Mouse (Mus musculus): ENCODE results near the gene Gm10974. TPM values are rescaled to one million over a fixed set of nuclear protein-coding genes. Genes with fewer than 3 reads are reported as not detected.

Gene Gm10974
- polyA plus RNA-seq, 1 experiment = not detected

DNA sequence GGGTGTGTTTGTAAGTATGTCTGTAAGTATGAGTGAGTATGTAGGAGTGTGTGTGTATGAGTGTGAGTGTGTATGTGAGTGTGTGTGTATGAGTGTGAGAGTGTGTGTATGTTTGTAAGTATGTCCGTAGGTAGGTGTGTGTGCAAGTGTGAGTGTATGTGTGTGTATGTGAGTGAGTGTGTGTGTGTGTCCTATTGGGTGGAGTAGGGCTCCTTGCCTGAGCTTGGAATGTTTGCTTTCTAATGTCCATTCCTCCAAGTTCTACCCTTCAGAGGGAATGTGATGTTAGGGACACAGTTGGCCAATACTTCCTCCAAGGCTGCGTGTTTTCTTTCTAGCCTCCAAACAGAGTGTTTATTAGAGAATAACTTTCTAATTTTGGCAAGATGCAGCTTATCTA, 28.8 kb upstream of the Gm10974 start:
- 80% methylated on average over 2 of the region's 2 CpGs for WGBS
- Histone ChIP-seq H3K27ac (ENCODE audit: insufficient read depth, low read depth, low read length) (no peak overlapping the region), H3K4me3 (ENCODE audit: insufficient read depth, low read depth, low read length) (no peak overlapping the region), H3K4me1 (ENCODE audit: control insufficient read depth, insufficient read depth, low read length) (no peaks in the 10 kb centered on the region; the same call in 1 of the 2 replicates)
- TF ChIP-seq CTCF (IDR thresholded peaks at IDR 0.05; ENCODE audit: insufficient read depth, low read depth, low read length) (no peak), POLR2A (IDR thresholded peaks at IDR 0.05; ENCODE audit: insufficient read depth, low read depth, low read length) (no peak)

DNA sequence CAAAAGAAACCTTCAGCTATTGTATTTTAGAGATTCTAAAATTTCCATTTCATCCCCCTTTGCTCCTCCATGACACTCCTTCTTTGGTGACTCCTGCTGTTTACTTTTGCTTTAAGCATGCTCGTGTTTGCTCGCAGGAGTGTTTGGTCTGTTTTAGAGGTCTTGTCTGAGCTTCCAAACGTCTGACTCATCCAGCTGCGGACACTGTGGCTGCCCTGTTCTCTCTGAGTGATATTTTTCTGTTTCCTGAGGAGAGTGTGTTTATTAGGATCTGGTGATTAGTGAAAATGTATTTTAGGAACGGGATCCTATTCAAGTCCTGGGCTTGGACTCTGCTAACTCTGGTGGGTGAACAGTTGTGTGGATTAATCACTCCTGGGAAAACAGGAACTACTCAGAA, 26.1 kb upstream of the Gm10974 start:
- Histone ChIP-seq H3K4me3 (ENCODE audit: insufficient read depth, low read depth, low read length) (no peak overlapping the region), H3K27ac (ENCODE audit: insufficient read depth, low read depth, low read length) (no peak overlapping the region), H3K4me1 (ENCODE audit: control insufficient read depth, insufficient read depth, low read length) (no peaks in the 10 kb centered on the region; the same call in 1 of the 2 replicates)
- 23% methylated on average over 5 of the region's 5 CpGs for WGBS
- TF ChIP-seq CTCF (IDR thresholded peaks at IDR 0.05; ENCODE audit: insufficient read depth, low read depth, low read length) (no peak), POLR2A (IDR thresholded peaks at IDR 0.05; ENCODE audit: insufficient read depth, low read depth, low read length) (no peak)

DNA sequence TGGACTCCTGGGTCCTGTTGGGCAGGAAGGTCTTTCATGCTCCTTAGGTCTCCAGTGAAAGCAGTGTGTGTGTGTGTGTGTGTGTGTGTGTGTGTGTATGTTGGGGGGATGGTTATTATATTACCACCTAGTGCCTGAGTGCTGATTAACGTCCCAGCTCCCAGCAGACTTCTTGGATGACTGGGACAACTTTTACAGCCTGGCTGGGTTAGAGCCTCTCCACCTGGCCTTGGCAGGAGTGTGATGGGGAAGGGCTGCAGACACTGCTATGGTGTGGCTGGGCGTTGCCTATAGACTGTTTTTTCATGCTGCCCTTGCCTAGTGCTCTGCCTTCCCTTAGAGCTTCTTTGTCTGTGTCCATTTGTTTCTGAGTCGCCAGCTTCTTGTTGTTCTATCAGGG, 25.7 kb upstream of the Gm10974 start:
- WGBS = 64% methylated on average over 3 of the region's 3 CpGs
- Histone ChIP-seq H3K4me1 (ENCODE audit: control insufficient read depth, insufficient read depth, low read length) (no peaks in the 10 kb centered on the region; the same call in 1 of the 2 replicates), H3K27ac (ENCODE audit: insufficient read depth, low read depth, low read length) (no peak overlapping the region), H3K4me3 (ENCODE audit: insufficient read depth, low read depth, low read length) (no peak overlapping the region)
- TF ChIP-seq POLR2A (IDR thresholded peaks at IDR 0.05; ENCODE audit: insufficient read depth, low read depth, low read length) = no peak
- TF ChIP-seq CTCF (IDR thresholded peaks at IDR 0.05; ENCODE audit: insufficient read depth, low read depth, low read length) = no peak

DNA sequence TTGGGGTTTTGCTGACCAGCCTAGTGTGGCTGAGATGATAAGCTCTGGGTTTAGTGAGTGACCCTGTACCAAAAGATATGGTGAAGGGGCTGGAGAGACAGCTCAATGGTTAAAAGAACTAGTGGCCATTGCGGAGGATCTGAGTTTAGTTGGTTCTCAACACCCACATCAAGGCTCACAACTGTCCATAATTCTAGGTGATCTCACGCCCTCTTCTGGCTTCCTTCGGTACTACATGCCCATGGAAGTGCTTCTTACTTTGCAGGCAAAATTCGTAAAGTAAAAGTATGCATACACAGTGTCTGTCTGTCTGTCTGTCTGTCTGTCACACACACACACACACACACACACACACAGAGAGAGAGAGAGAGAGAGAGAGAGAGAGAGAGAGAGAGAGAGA, 23.4 kb upstream of the Gm10974 start:
- H3K27ac ChIP-seq (ENCODE audit: insufficient read depth, low read depth, low read length) = no peak overlapping the region
- no peaks in the 10 kb centered on the region; the same call in 1 of the 2 replicates for H3K4me1 ChIP-seq (ENCODE audit: control insufficient read depth, insufficient read depth, low read length)
- TF ChIP-seq POLR2A (IDR thresholded peaks at IDR 0.05; ENCODE audit: insufficient read depth, low read depth, low read length) = no peak
- TF ChIP-seq CTCF (IDR thresholded peaks at IDR 0.05; ENCODE audit: insufficient read depth, low read depth, low read length) = no peak
- no peak overlapping the region for H3K4me3 ChIP-seq (ENCODE audit: insufficient read depth, low read depth, low read length)
- 41% methylated on average over 4 of the region's 4 CpGs for WGBS

DNA sequence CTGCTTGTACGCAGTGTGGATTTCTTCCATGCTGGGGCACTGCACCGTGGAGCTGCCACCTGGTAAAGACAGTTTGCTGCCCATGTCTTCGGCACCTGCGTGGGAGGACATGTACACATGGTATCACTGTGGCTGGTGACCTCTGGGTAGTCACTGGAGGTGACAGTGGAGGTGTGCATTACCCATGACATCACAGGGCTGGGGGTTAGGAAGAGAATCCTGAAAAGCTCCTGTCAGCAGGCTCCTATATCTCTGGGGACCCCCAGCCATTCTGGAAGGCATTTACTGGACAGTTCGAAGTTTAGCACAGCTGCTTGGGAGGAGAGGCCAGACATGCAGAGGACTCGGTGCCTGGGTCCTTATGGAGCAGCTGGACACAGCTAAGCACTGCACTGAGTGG, 22.9 kb upstream of the Gm10974 start:
- WGBS = 81% methylated on average over 6 of the region's 6 CpGs
- TF ChIP-seq CTCF (IDR thresholded peaks at IDR 0.05; ENCODE audit: insufficient read depth, low read depth, low read length) = no peak
- no peak for TF ChIP-seq POLR2A (IDR thresholded peaks at IDR 0.05; ENCODE audit: insufficient read depth, low read depth, low read length)

DNA sequence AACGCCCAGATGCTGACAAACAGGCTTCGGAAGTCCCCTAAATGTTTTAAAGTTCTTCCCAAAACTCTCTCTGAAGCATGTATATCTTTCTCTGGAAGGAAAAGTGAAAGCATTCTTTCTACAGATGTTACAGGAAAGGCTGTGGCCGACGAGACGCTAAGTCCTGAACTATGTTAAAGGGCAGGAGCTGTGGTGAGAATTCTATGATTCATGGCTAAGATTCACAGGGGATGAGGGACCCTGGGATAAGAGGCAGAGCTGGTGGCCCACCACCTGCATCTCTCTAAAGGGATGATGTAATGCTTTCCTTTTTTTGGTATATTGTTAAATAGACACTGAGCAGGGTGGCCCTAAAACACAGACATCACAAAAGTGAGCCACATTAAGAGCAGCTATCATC, 22.4 kb upstream of the Gm10974 start:
- Histone ChIP-seq H3K4me3 (ENCODE audit: insufficient read depth, low read depth, low read length) (no peak overlapping the region), H3K4me1 (ENCODE audit: control insufficient read depth, insufficient read depth, low read length) (no peaks in the 10 kb centered on the region; the same call in 1 of the 2 replicates), H3K27ac (ENCODE audit: insufficient read depth, low read depth, low read length) (no peak overlapping the region)
- TF ChIP-seq POLR2A (IDR thresholded peaks at IDR 0.05; ENCODE audit: insufficient read depth, low read depth, low read length) = no peak
- TF ChIP-seq CTCF (IDR thresholded peaks at IDR 0.05; ENCODE audit: insufficient read depth, low read depth, low read length) = no peak
- 87% methylated on average over 5 of the region's 5 CpGs for WGBS

More for the DNA sequence above, 22.9 kb upstream of the Gm10974 start:
- H3K4me3 ChIP-seq (ENCODE audit: insufficient read depth, low read depth, low read length) = no peak overlapping the region
- no peak overlapping the region for H3K27ac ChIP-seq (ENCODE audit: insufficient read depth, low read depth, low read length)
- H3K4me1 ChIP-seq (ENCODE audit: control insufficient read depth, insufficient read depth, low read length) = no peaks in the 10 kb centered on the region; the same call in 1 of the 2 replicates

DNA sequence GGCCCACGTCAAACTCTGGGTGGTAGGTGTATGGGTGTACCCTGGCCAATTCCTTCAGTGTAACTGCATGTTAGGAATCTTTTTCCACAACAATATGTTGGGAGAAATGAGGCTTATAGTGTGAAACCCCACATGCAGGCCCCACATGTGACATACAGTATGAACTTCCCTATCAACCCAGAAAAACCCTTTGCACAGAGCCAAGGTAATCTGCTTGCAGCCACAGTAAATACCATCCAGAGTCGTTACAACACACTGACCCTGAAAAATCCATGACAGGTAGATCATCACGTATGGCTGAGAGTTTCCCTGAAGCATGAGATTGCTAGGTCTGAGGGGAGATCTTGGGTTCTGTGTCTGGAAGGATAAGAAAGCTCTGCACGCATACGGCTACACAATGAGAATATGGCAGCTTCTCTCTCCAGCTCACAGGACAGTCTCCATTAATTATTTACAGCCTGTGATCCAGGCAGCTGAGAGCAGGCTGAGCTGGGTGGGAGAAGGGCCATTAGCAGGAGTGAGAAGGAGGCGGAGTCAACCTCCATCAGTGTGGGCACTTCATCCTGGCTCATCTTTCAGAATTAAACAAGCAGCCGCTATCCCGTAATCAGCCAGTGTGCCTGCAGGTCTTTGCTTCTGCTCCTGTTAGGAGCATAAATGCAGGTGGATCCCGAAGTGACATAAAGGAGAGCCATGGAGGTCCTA, 18.6 kb upstream of the Gm10974 start:
- no peak for TF ChIP-seq POLR2A (IDR thresholded peaks at IDR 0.05; ENCODE audit: insufficient read depth, low read depth, low read length)
- no peak for TF ChIP-seq CTCF (IDR thresholded peaks at IDR 0.05; ENCODE audit: insufficient read depth, low read depth, low read length)
- H3K4me1 ChIP-seq (ENCODE audit: control insufficient read depth, insufficient read depth, low read length) = no peaks in the 10 kb centered on the region
- WGBS = 75% methylated on average over 9 of the region's 9 CpGs
- no peak overlapping the region for H3K4me3 ChIP-seq (ENCODE audit: insufficient read depth, low read depth, low read length)
- H3K27ac ChIP-seq (ENCODE audit: insufficient read depth, low read depth, low read length) = no peak overlapping the region

DNA sequence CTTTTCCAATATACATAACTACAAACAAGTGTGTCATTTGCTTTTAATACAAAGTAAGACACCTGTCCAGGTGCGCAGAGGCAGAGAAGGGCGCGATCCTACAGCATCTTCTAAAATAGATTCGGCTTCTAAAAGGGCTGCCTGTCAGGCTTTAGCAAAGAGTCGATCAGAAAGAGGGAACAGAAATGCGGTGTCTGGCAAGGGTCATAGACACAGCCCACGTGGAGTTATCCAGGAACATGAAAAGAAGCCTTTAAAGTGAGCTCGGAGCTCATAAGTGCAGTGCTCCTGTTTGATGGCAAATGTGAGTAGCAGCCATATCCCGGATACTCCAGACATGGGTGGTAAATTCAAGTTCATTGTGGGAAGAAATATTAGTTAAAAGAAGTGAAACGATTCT, 17.1 kb upstream of the Gm10974 start:
- WGBS = 83% methylated on average over 10 of the region's 10 CpGs

DNA sequence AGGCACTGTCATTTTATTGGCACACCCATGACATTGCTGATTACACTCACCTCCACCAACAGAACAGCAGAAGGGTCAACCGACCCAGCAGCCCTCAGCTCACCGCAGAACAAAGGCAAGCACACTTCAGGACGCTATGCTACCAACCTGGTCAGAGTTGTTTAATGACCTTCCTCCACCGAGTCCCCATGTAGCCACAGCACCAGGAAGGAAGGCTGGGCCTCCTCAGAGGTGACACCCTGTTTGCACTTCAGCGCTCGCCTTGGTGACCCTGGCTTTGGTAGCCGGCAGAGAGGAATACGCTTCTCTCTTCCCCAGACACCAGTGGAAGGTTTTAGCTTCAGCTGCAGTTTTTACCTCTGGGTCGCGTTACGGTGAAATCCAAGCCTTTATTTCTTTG, 16.0 kb upstream of the Gm10974 start:
- Histone ChIP-seq H3K4me3 (ENCODE audit: insufficient read depth, low read depth, low read length) (no peak overlapping the region), H3K4me1 (ENCODE audit: control insufficient read depth, insufficient read depth, low read length) (no peaks in the 10 kb centered on the region), H3K27ac (ENCODE audit: insufficient read depth, low read depth, low read length) (no peak overlapping the region)
- TF ChIP-seq POLR2A (IDR thresholded peaks at IDR 0.05; ENCODE audit: insufficient read depth, low read depth, low read length) (no peak), CTCF (IDR thresholded peaks at IDR 0.05; ENCODE audit: insufficient read depth, low read depth, low read length) (no peak)
- WGBS = 80% methylated on average over 11 of the region's 11 CpGs

More for the DNA sequence above, 17.1 kb upstream of the Gm10974 start:
- Histone ChIP-seq H3K27ac (ENCODE audit: insufficient read depth, low read depth, low read length) (no peak overlapping the region), H3K4me1 (ENCODE audit: control insufficient read depth, insufficient read depth, low read length) (no peaks in the 10 kb centered on the region), H3K4me3 (ENCODE audit: insufficient read depth, low read depth, low read length) (no peak overlapping the region)
- TF ChIP-seq CTCF (IDR thresholded peaks at IDR 0.05; ENCODE audit: insufficient read depth, low read depth, low read length) (no peak), POLR2A (IDR thresholded peaks at IDR 0.05; ENCODE audit: insufficient read depth, low read depth, low read length) (no peak)

Data from olfactory bulb, adult 2 months (tissue).